Mouse (Mus musculus) left cerebral cortex, postnatal 36 days (tissue): ENCODE measurements around the gene Gid4. TPM values are rescaled to one million over a fixed set of nuclear protein-coding genes. Genes with fewer than 3 reads are reported as not detected.

Experiments used
- DNase-seq, 2 experiments: peaks; one replicate each; pipeline ENCODE4 v3.0.0; 2021 to 2022; ENCODE audit warnings: low spot score in 2 of 2, mixed read lengths in 1 of 2
- intact Hi-C: fragments of 180-260 bp; cut with DNase I; formaldehyde crosslinking; loops from one replicate; pipeline ENCODE4 v1.15.1; 2025
- total RNA-seq, 2 experiments: library from RNA; stranded (reverse); gene quantifications; 2 replicates each; pipeline ENCODE4 v1.2.3; 2021

Gid4 gene
- total RNA-seq, 2 experiments from 2014 or later = 52.1 to 54.8 TPM

DNA sequence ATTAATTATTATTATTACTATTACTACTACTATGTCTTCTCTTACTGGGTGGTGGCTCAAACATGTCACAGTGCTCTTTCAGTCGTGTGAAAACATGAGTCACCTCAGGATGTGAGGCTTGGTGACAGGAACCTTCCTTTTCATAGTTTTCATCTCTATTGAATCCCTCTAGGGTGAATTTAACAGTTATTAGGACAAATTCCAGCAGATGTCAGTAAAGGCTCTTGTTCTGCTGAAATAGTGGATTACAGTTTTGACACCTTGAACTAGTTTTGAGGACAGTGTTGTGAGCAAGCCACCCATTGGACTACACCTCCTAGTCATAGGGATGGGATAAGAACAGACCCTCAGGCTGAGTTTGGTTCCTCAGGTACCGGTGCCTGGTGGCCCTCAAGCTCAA is 78.7 kb downstream of the Gid4 start:
- no peak for DNase-seq
- intact Hi-C loops = no loop called here

Other genes starting within 250 kb of the Gid4 start
- gene Srebf1, start 194.6 kb upstream of the Gid4 start, total RNA-seq = 10 to 100 TPM; 48.2 to 63.2 TPM
- 100 to 1,000 TPM; 216 to 221 TPM for gene Tom1l2, start 64.2 kb upstream of the Gid4 start, total RNA-seq
- 10 to 100 TPM in 1 of 2 experiments, 1 to 10 TPM in 1; 9.6 to 12.3 TPM for gene Drc3, start 63.8 kb upstream of the Gid4 start, total RNA-seq
- gene Atpaf2, start 1.3 kb downstream of the Gid4 start, total RNA-seq = 10 to 100 TPM; 29.9 to 31.5 TPM
- 10 to 100 TPM; 74.9 to 77.6 TPM for gene Drg2, start 37.4 kb downstream of the Gid4 start, total RNA-seq
- gene Myo15, start 52.2 kb downstream of the Gid4 start, total RNA-seq = under 1 TPM; 0.11 to 0.12 TPM
- gene Alkbh5, start 119.2 kb downstream of the Gid4 start, total RNA-seq = 10 to 100 TPM; 54.6 to 55.8 TPM